Mouse (Mus musculus): ENCODE results near the gene Fam19a3. TPM values are rescaled to one million over a fixed set of nuclear protein-coding genes. Genes with fewer than 3 reads are reported as not detected.
"Not testable (repeated sequence)": the region's sequence is repeated elsewhere in the genome, so short reads cannot be mapped to it uniquely, and the experiment has no call there.

Gene Fam19a3
- total RNA-seq, 2 experiments from 2014 or later: 3.8 TPM

- DNase-seq: no peak
Measured at GRCm38 (mm10) chr3:104765021-104765420, 16.6 kb downstream of the Fam19a3 start.

GRCm38 (mm10) chr3:104762103-104762863, 19.4 kb downstream of the Fam19a3 start:
- DNase-seq: not testable (repeated sequence)

GRCm38 (mm10) chr3:104758869-104759268, 22.8 kb downstream of the Fam19a3 start:
- no peak for DNase-seq

GRCm38 (mm10) chr3:104758406-104758805, 23.2 kb downstream of the Fam19a3 start:
- peak; percentile 85 for DNase-seq

- peak; percentile 39 for DNase-seq
Measured at GRCm38 (mm10) chr3:104752845-104753244, 28.8 kb downstream of the Fam19a3 start.

GRCm38 (mm10) chr3:104743864-104744263, 37.8 kb downstream of the Fam19a3 start:
- DNase-seq: no peak

GRCm38 (mm10) chr3:104743161-104743560, 38.5 kb downstream of the Fam19a3 start:
- DNase-seq: no peak

GRCm38 (mm10) chr3:104741954-104742353, 39.7 kb downstream of the Fam19a3 start:
- no peak for DNase-seq

GRCm38 (mm10) chr3:104734654-104735053, 47.0 kb downstream of the Fam19a3 start:
- no peak for DNase-seq

- DNase-seq: no peak
Measured at GRCm38 (mm10) chr3:104732907-104733306, 48.7 kb downstream of the Fam19a3 start.

GRCm38 (mm10) chr3:104729270-104729839, 52.3 kb downstream of the Fam19a3 start:
- no peak for DNase-seq

Other genes with a start within 250 kb of the Fam19a3 start
- gene Slc16a1, start 143.2 kb downstream of the Fam19a3 start, total RNA-seq (2021): 10 to 100 TPM; 24.9 to 30.6 TPM
- 10 to 100 TPM; 31.9 to 32.4 TPM for gene Ppm1j, start 784 bp downstream of the Fam19a3 start, total RNA-seq (2021)
- gene Rhoc, start 6.5 kb upstream of the Fam19a3 start, total RNA-seq (2021): 100 to 1,000 TPM in 1 of 2 experiments, 10 to 100 TPM in 1; 96.3 to 130 TPM
- 1 to 10 TPM; 5.5 to 8.7 TPM for gene Mov10, start 36.7 kb upstream of the Fam19a3 start, total RNA-seq (2021)
- 10 to 100 TPM; 13.8 to 20.8 TPM for gene St7l, start 82.2 kb upstream of the Fam19a3 start, total RNA-seq (2021)
- 10 to 100 TPM; 38.1 to 42.5 TPM for gene Capza1, start 82.7 kb upstream of the Fam19a3 start, total RNA-seq (2021)
- gene Wnt2b, start 180.1 kb upstream of the Fam19a3 start, total RNA-seq (2021): 1 to 10 TPM; 1.6 to 1.7 TPM

Measured in gastrocnemius, postnatal 10 days (tissue).